Mouse (Mus musculus) heart, postnatal 0 days (tissue): ENCODE results near the gene Dok7. TPM values are rescaled to one million over a fixed set of nuclear protein-coding genes. Genes with fewer than 3 reads are reported as not detected.

Experiments used
- ATAC-seq: fragments of 200-750 bp; cut with Nextera tagmentation; 2 replicates; pipeline ENCODE4 v1.8.0; 2017; ENCODE audit warnings: low read depth, moderate number of reproducible peaks, moderate library complexity; ENCODE audit not compliant: insufficient read depth
- DNase-seq: peaks from one replicate; pipeline ENCODE4 v3.0.0-alpha.2; 2016; ENCODE audit warnings: low spot score
- H3K27ac ChIP-seq: fragments of 300-500 bp; sonication (generic); 2 replicates; pipeline ENCODE4 v1.5.1; 2014; ENCODE audit warnings: low read depth, mild to moderate bottlenecking
- H3K27me3 ChIP-seq: fragments of 300-500 bp; sonication (generic); 2 replicates; pipeline ENCODE4 v1.6.1; 2014; ENCODE audit warnings: low read length, mixed read lengths; ENCODE audit not compliant: control insufficient read depth, insufficient read depth
- H3K36me3 ChIP-seq: fragments of 300-500 bp; sonication (generic); replicated peaks from 2 replicates; pipeline ENCODE4 v1.6.1; 2014; ENCODE audit warnings: low read length, mixed read lengths; ENCODE audit not compliant: control insufficient read depth, insufficient read depth
- H3K4me1 ChIP-seq: fragments of 300-500 bp; sonication (generic); 2 replicates; pipeline ENCODE4 v1.6.1; 2014; ENCODE audit warnings: antibody characterized with exemption; ENCODE audit not compliant: control insufficient read depth, insufficient read depth
- H3K4me2 ChIP-seq: fragments of 300-500 bp; sonication (generic); 2 replicates; pipeline ENCODE4 v1.6.1; 2014; ENCODE audit warnings: low read depth, mild to moderate bottlenecking, low read length, moderate library complexity
- H3K4me3 ChIP-seq: fragments of 300-500 bp; sonication (generic); 2 replicates; pipeline ENCODE4 v1.5.1; 2014; ENCODE audit warnings: low read depth, low read length
- H3K9ac ChIP-seq: fragments of 300-500 bp; sonication (generic); replicated peaks from 2 replicates; pipeline ENCODE4 v1.6.1; 2014; ENCODE audit warnings: low read depth, low read length, mixed read lengths
- H3K9me3 ChIP-seq: fragments of 300-500 bp; sonication (generic); replicated peaks from 2 replicates; pipeline ENCODE4 v1.6.1; 2016; ENCODE audit warnings: low read length; ENCODE audit not compliant: control insufficient read depth
- CTCF ChIP-seq: IDR thresholded peaks from 2 replicates; pipeline ENCODE4 v1.5.1; 2016; ENCODE audit warnings: antibody characterized with exemption, control low read depth, low read depth
- EP300 ChIP-seq: IDR thresholded peaks from 2 replicates; pipeline ENCODE4 v1.6.1; 2016; ENCODE audit warnings: antibody characterized with exemption, low read depth
- WGBS: fragments of 180-500 bp; shearing (Covaris S2); extraction: QIAGEN DNeasy Blood & Tissue Kit; methylation state at CpG from one replicate; pipeline ENCODE4 v1.1.7; 2014; 5-methylcytosine and 5-hydroxymethylcytosine counted together
- polyA plus RNA-seq: library from polyadenylated mRNA; unstranded; fragments of >200 nt; fragmentation: Nextera tagmentation; extraction: Ambion mirVana; gene quantifications from 2 replicates; pipeline ENCODE4 v1.2.1, GENCODE M21; 2015
- total RNA-seq: library from RNA; depleted of rRNA; stranded (reverse); fragments of >200 nt; gene quantifications from 2 replicates; pipeline ENCODE4 v1.2.3, GENCODE M21; 2014; ENCODE audit warnings: low replicate concordance

Gene Dok7
- total and polyA plus RNA-seq, 2 experiments from 2014 or later, result 14.1 to 37.7 TPM

GRCm38 (mm10) chr5:35071855-35072254 lies 15.3 kb downstream of the Dok7 start:
- no peaks in the 10 kb centered on the region for H3K27me3 ChIP-seq
- TF ChIP-seq EP300 (no peak), CTCF (no peak)
- ATAC-seq (no peak), DNase-seq (no peak)
- H3K9me3 ChIP-seq, result no peaks in the 10 kb centered on the region
- H3K9ac ChIP-seq, result no peak overlapping the region
- H3K4me1 ChIP-seq, result 0 out of 2 replicates have a peak, but pooled peaks cover 7% of the 10 kb centered on the region
- H3K27ac ChIP-seq, result no peak overlapping the region
- H3K4me2 ChIP-seq, result no peak overlapping the region
- no peak overlapping the region for H3K4me3 ChIP-seq
- H3K36me3 ChIP-seq, result peaks cover 45% of the 10 kb centered on the region
- 81% methylated on average over 6 of the region's 6 CpGs for WGBS

- Histone ChIP-seq H3K9me3 (no peaks in the 10 kb centered on the region), H3K9ac (peak overlapping the region; percentile 26), H3K4me2 (no peak overlapping the region), H3K4me3 (no peak overlapping the region), H3K27ac (peak overlapping the region; percentile 46), H3K27me3 (no peaks in the 10 kb centered on the region), H3K4me1 (0 out of 2 replicates have a peak, but pooled peaks cover 7% of the 10 kb centered on the region), H3K36me3 (peaks cover 52% of the 10 kb centered on the region)
- DNase-seq (no peak), ATAC-seq (peak; percentile 11; the same call in 1 of the 2 replicates)
- TF ChIP-seq CTCF (no peak), EP300 (no peak)
- WGBS, result 47% methylated on average over 11 of the region's 11 CpGs
Observed at GRCm38 (mm10) chr5:35073235-35073634, 16.7 kb downstream of the Dok7 start.

- Histone ChIP-seq H3K4me1 (0 out of 2 replicates have a peak, but pooled peaks cover 7% of the 10 kb centered on the region), H3K36me3 (peaks cover 53% of the 10 kb centered on the region), H3K27me3 (no peaks in the 10 kb centered on the region), H3K27ac (0 out of 2 replicates have a peak overlapping the region, but pooled peaks have one; percentile 46), H3K4me3 (no peak overlapping the region), H3K9ac (no peak overlapping the region), H3K9me3 (no peaks in the 10 kb centered on the region), H3K4me2 (no peak overlapping the region)
- DNase-seq (no peak), ATAC-seq (0 out of 2 replicates have a peak, but pooled peaks have one; percentile 37)
- TF ChIP-seq CTCF (no peak), EP300 (no peak)
- WGBS, result 53% methylated on average over 9 of the region's 9 CpGs
Observed at GRCm38 (mm10) chr5:35073992-35074391, 17.4 kb downstream of the Dok7 start.

GRCm38 (mm10) chr5:35076369-35076768 lies 19.8 kb downstream of the Dok7 start:
- Histone ChIP-seq H3K4me3 (no peak overlapping the region), H3K36me3 (peaks cover 47% of the 10 kb centered on the region), H3K27me3 (no peaks in the 10 kb centered on the region), H3K4me2 (no peak overlapping the region), H3K9me3 (no peaks in the 10 kb centered on the region), H3K9ac (no peak overlapping the region), H3K27ac (no peak overlapping the region), H3K4me1 (0 out of 2 replicates have a peak, but pooled peaks cover 7% of the 10 kb centered on the region)
- DNase-seq (no peak), ATAC-seq (no peak)
- TF ChIP-seq EP300 (no peak), CTCF (no peak)
- 80% methylated on average over 1 of the region's 1 CpGs for WGBS

GRCm38 (mm10) chr5:35079101-35079500 lies 22.5 kb downstream of the Dok7 start:
- TF ChIP-seq CTCF, result no peak
- no peak for TF ChIP-seq EP300
- no peak overlapping the region for H3K4me3 ChIP-seq
- no peak overlapping the region for H3K9ac ChIP-seq
- no peak for ATAC-seq
- DNase-seq, result no peak
- H3K4me1 ChIP-seq, result no peaks in the 10 kb centered on the region
- no peaks in the 10 kb centered on the region for H3K27me3 ChIP-seq
- WGBS, result 65% methylated on average over 18 of the region's 18 CpGs
- H3K27ac ChIP-seq, result no peak overlapping the region
- H3K4me2 ChIP-seq, result no peak overlapping the region
- no peaks in the 10 kb centered on the region for H3K9me3 ChIP-seq
- H3K36me3 ChIP-seq, result peaks cover 47% of the 10 kb centered on the region

GRCm38 (mm10) chr5:35084913-35085312 lies 28.3 kb downstream of the Dok7 start:
- Histone ChIP-seq H3K27ac (no peak overlapping the region), H3K4me3 (no peak overlapping the region), H3K27me3 (no peaks in the 10 kb centered on the region), H3K9me3 (no peaks in the 10 kb centered on the region), H3K36me3 (no peaks in the 10 kb centered on the region), H3K9ac (no peak overlapping the region), H3K4me1 (no peaks in the 10 kb centered on the region), H3K4me2 (no peak overlapping the region)
- no peak for TF ChIP-seq CTCF
- TF ChIP-seq EP300, result no peak
- WGBS, result 76% methylated on average over 3 of the region's 3 CpGs
- DNase-seq, result no peak
- no peak for ATAC-seq
